Mouse (Mus musculus) small intestine, adult 10 weeks (tissue): ENCODE results near the gene Cnnm1. TPM values are rescaled to one million over a fixed set of nuclear protein-coding genes. Genes with fewer than 3 reads are reported as not detected.

Experiments used
- polyA plus RNA-seq: library from polyadenylated mRNA; stranded (reverse); fragments of 350-450 nt; fragmentation: Illumina TruSeq; extraction: RNeasy Lipid Tissue Mini Kit (QIAGEN cat#74804); gene quantifications from one replicate; pipeline ENCODE4 v1.2.3, GENCODE M21; 2014; ENCODE audit warnings: low replicate concordance

Cnnm1 gene
- 0.45 TPM for polyA plus RNA-seq

DNA sequence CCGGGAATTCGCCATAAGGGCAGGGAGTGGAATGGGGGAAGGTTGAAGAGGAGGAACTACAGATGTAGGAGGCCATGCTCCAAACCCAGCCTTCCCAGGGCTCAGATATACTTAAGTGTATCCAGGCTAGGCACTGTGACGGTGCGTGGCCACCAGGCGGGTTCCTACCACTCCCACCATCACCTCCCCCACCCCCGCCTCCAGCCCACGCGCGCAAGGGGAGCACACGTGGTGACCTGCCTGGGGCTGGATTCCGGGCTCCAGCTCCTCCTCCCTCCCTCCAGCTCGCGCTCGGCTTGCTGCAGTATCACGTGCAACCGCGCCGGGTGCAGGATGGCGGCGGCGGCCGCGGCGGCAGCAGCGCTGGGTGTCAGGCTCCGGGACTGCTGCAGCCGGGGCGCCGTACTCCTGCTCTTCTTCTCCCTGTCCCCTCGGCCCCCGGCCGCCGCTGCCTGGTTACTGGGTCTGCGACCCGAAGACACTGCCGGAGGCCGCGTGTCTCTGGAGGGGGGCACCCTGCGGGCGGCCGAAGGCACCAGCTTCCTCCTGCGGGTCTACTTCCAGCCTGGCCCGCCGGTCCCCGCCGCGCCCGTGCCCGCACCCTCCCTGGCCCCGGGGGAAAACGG, at the start of gene Cnnm1:
Gene Cnnm1 (plus strand): TSS at position 325 of the 626 bp plus-strand sequence.

GRCm38 (mm10) chr19:43524187-43525103, 84.2 kb downstream of the Cnnm1 start, which contains the start of gene Got1:
TSS of gene Got1 (minus strand) at chr19:43524605.

Other genes with a start within 250 kb of the Cnnm1 start
- gene Hpse2, start 52.1 kb upstream of the Cnnm1 start, polyA plus RNA-seq: 0.52 TPM
- gene Got1, start 84.2 kb downstream of the Cnnm1 start, polyA plus RNA-seq: 10.1 TPM
- 1.5 TPM for gene Nkx2-3, start 171.9 kb downstream of the Cnnm1 start, polyA plus RNA-seq
- 5.6 TPM for gene Slc25a28, start 234.4 kb downstream of the Cnnm1 start, polyA plus RNA-seq
- gene Entpd7, start 249.2 kb downstream of the Cnnm1 start, polyA plus RNA-seq: 42.5 TPM